Comparison of ENCODE assay signal across 8 mouse cellular contexts in the genomic region with DNA sequence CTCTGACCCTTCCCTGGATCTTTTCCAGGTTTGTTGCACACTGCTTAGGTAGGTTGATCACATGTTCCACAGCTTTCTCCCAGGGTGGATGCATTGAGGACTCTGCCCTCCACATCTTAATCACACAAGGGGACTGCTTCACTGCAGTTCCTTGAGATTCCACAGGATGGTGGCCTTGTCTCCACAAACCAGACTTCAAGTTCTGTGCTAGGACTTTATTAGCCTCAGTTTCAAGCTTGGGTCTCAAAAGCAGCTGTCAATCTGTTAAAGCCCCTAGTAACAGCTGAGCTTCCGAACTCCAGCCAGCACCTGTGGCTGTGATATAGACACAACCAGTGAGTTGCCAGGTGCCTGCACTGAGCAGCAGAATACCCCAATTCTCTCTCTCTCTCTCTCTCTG.
DNase-seq lines count a peak whose midpoint lies in the region; ATAC-seq and TF ChIP-seq lines count a peak whose summit lies in the region.
"Had no signal": no experiment of that assay in that cellular context is flagged by ENCODE, and none has a peak within 500 bp of the region (broad histone marks: within the 10 kb centered on the region; RNA-seq: fewer than 3 reads in every experiment).

No protein-coding gene starts in this region.

- H3K9me3 ChIP-seq in intestine, embryonic 16.5 days (ENCODE audit: control insufficient read depth, low read length): no peaks in the 10 kb centered on the region
- no peaks in the 10 kb centered on the region for H3K9me3 ChIP-seq in midbrain, embryonic 13.5 days

- intact Hi-C loops in left cerebral cortex, adult 2 months (cut with DNase I): loop anchor here (1.0 to 5.0 kb wide), 3 partner anchors 213 to 346 kb away; no protein-coding TSS in a partner anchor

- H3K27ac ChIP-seq in intestine, embryonic 16.5 days (ENCODE audit: low read length): no peak overlapping the region
- no peak overlapping the region for H3K27ac ChIP-seq in left cerebral cortex, adult 2 months
- H3K27ac ChIP-seq in midbrain, embryonic 13.5 days: no peak overlapping the region

- TF ChIP-seq CTCF in left cerebral cortex, adult 2 months (IDR thresholded peaks at IDR 0.05): peak; percentile 95

- peak; percentile 59 for ATAC-seq in intestine, embryonic 16.5 days
- ATAC-seq in midbrain, embryonic 13.5 days: peak; percentile 86

- H3K4me1 ChIP-seq in intestine, embryonic 16.5 days (ENCODE audit: control insufficient read depth, insufficient read depth, low read length): no peaks in the 10 kb centered on the region
- H3K4me1 ChIP-seq in midbrain, embryonic 13.5 days (replicated peaks): no peaks in the 10 kb centered on the region

- no peak overlapping the region for H3K9ac ChIP-seq in intestine, embryonic 16.5 days (ENCODE audit: low read depth, low read length)
- no peak overlapping the region for H3K9ac ChIP-seq in midbrain, embryonic 13.5 days (replicated peaks)

- H3K36me3 ChIP-seq in intestine, embryonic 16.5 days (ENCODE audit: control insufficient read depth, insufficient read depth, low read length): no peaks in the 10 kb centered on the region
- no peaks in the 10 kb centered on the region for H3K36me3 ChIP-seq in midbrain, embryonic 13.5 days

- 26% methylated on average over 1 of the region's 1 CpGs for WGBS in intestine, embryonic 16.5 days
- 3% methylated on average over 1 of the region's 1 CpGs for WGBS in midbrain, embryonic 13.5 days

- H3K4me2 ChIP-seq in intestine, embryonic 16.5 days (ENCODE audit: low read depth, low read length): no peak overlapping the region
- H3K4me2 ChIP-seq in midbrain, embryonic 13.5 days (replicated peaks): no peak overlapping the region

- H3K27me3 ChIP-seq in intestine, embryonic 16.5 days (replicated peaks; ENCODE audit: control insufficient read depth, insufficient read depth, low read length): no peaks in the 10 kb centered on the region
- H3K27me3 ChIP-seq in midbrain, embryonic 13.5 days: no peaks in the 10 kb centered on the region

- H3K4me3 ChIP-seq in intestine, embryonic 16.5 days (ENCODE audit: low read length): no peak overlapping the region
- H3K4me3 ChIP-seq in left cerebral cortex, adult 2 months: no peak overlapping the region
- no peak overlapping the region for H3K4me3 ChIP-seq in midbrain, embryonic 13.5 days (replicated peaks)
- H3K4me3 ChIP-seq: erythroblast, embryonic 14.5 days had no signal

- DNase-seq in adrenal gland, adult 18-20 months (ENCODE audit: low spot score in 2 of 2): peak; percentile 13 to 20
- peak; percentile 76 to 77 for DNase-seq in cerebellum, postnatal 14 days
- peak; percentile 20 to 39 for DNase-seq in frontal cortex, postnatal 14 days (ENCODE audit: low spot score in 2 of 2)
- DNase-seq in left cerebral cortex, adult 2 months (ENCODE audit: extremely low spot score in 1 of 2, low spot score in 2 of 2): peak; percentile 48 to 57
- DNase-seq in telencephalon, adult 2 months (ENCODE audit: low read depth, low spot score): peak; percentile 58

Comparison
In these comparisons a context has a peak if more than half of its experiments do, and no peak if none do; other contexts are left out.
1. DNase-seq: peak in every context shown above with its lines; median percentile 76 in cerebellum, postnatal 14 days; 58 in telencephalon, adult 2 months; 52 in left cerebral cortex, adult 2 months; 30 in frontal cortex, postnatal 14 days; 16 in adrenal gland, adult 18-20 months.